Mouse (Mus musculus) olfactory bulb, adult 2 months (tissue): ENCODE data around the gene Acpp.

Source experiments
- CTCF ChIP-seq: fragments of 200-500 bp; IDR thresholded peaks from 2 replicates; pipeline ENCODE4 v1.5.1; 2012; ENCODE audit warnings: low read depth, mild to moderate bottlenecking, low read length, moderate library complexity; ENCODE audit not compliant: insufficient read depth
- POLR2A ChIP-seq: fragments of 200-500 bp; IDR thresholded peaks from 2 replicates; pipeline ENCODE4 v1.6.1; 2012; ENCODE audit warnings: mild to moderate bottlenecking, low read depth, low read length, moderate library complexity; ENCODE audit not compliant: insufficient read depth

- TF ChIP-seq POLR2A (no peak), CTCF (no peak)
These were observed 75.4 kb downstream of the Acpp start for GRCm38 (mm10) chr9:104262016-104262762.
